Mouse (Mus musculus): ENCODE results near the gene Rapgef4.

The Rapgef4 gene

DNA sequence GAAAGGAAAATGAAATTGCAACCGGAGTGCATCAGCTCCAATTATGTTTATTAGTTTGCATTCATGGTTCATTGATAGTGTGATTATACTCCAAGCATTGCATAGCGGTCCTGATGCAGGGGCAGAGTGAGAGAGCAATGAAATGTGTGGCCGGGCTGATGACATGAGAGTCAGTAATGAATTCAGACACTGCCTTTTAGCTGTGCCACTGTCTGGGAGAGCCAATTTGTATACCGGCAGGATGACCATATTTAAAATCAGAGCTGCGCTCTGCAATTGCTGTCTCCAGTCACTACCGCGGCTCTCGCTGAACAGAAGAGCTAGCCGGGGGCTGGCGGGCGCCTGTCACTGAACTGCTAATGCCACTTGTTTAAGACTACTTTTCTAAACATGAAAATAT is 197.5 kb downstream of the Rapgef4 start:
- no peak for DNase-seq (ENCODE audit: low read depth, low spot score)

DNA sequence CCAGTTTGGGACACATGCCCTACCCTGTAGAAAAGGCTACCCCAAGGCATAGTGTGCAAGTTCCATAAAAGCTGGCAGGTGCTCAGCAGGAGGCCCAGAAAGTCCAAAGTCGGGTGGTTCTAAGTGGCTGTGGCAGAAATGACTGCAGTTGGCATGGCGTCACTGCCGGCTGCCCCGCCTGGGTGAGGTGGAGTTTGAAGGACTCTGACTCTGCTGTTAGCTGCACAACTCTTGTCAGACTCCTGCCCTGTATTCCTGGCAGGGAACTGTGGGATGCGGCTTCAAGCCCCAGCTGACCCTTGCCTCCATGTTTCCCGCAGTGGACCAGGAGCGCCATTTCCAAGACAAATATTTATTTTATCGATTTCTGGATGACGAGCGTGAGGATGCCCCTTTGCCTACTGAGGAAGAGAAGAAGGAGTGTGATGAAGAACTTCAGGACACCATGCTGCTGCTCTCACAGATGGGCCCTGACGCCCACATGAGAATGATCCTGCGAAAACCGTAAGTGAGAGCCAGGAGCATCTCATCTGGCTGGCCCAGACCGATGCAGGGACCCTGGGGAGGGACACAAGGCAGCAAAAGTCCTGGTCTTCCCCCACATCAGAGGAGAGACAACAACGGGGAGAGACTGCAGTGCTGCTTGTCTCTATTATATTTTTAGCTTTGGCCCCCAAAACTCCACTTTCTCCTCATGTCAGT is 198.7 kb downstream of the Rapgef4 start:
- no peak for DNase-seq (ENCODE audit: low read depth, low spot score)

DNA sequence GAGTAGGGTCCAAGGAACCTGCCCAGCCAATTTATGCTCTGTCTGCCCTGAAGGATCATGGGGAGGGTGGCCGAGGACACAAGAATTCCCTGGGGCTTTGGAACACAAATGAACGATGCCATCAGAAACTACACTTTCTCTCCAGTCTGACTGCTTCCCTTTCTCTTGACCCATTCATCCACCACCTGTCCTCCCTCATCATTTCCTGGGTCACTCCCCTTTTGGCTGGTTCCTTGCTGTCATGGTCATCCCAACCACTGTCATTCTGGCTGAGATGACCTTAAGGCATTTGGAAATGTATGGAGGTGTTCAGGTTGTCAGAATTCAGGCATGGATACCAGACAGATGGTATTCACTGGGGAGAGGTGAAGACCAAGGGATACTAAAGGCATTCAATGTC is 200.4 kb downstream of the Rapgef4 start:
- no peak for DNase-seq (ENCODE audit: low read depth, low spot score)

DNA sequence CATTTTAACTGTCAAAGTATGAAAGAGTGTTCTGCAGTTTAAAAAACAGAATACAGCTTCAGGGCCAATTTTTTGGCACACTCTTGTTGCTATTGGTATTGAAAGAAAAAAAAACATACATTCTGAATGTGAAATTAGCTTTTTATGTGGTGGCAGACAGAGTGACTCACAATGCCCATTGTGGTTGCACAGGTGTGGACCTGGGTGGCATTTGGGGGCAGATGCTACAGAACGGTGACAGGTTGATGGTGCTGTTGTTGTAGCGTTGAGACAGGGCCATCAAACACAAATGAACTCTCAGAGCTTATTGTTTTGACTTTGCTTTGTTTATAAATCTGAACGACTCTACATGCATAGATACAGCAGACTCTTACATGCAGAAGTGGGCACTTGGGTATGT is 202.7 kb downstream of the Rapgef4 start:
- no peak for DNase-seq (ENCODE audit: low read depth, low spot score)

DNA sequence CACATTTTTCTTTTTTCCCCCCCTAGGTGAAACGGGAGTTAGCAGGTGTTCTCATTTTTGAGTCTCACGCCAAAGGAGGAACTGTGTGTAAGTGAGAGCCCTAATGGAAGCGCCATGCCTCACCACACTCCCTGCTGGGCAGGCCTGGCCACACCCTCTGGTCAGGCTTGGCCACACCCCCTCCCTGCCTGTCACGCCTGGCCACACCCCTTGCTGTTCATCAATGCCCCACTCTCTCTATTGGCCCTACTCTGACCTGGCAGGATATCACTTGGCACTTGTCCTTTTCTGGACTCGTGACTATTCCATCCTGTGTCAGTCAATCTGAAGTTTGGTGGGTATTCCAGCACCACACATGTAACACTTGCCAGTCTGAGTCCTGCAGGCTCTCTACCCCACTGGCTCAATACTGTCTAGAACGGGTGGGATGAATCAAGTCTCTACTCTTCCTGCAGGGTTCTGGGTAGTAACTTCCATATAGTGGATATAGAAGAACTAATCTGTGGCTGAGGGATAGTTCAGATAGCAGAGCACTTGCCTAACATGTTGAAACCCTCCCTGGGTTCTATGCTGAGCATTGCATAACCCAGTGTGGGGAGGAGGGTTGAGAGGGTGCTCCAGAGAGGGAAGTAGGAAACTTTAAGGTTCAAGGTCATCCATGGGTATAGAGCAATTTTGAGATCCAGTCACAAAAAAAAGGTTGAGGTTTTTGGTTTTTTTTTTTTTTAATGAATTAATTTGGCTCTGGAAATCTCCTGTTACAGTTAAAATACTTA is 215.3 kb downstream of the Rapgef4 start:
- DNase-seq (ENCODE audit: low read depth, low spot score) = peak; percentile 70

DNA sequence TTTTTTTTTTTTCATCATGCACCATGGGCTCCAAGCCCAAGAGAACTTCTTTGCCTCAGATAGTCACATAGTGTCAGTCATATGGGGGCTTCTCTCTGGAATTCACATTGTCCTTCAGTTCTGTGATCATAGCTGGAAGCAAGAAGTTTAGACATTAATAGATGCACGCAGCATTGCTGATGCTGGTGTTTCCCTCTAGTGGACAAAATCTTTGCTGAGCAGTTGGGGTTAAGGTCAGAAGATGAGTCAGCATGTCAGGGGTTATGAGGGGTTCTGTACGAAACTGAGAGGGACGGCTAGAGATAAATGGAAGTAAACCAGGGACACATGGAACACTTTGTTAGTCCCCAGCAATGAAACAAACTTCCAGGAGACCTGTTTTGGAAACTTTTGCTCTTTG is 216.0 kb downstream of the Rapgef4 start:
- peak; percentile 42 for DNase-seq (ENCODE audit: low read depth, low spot score)

DNA sequence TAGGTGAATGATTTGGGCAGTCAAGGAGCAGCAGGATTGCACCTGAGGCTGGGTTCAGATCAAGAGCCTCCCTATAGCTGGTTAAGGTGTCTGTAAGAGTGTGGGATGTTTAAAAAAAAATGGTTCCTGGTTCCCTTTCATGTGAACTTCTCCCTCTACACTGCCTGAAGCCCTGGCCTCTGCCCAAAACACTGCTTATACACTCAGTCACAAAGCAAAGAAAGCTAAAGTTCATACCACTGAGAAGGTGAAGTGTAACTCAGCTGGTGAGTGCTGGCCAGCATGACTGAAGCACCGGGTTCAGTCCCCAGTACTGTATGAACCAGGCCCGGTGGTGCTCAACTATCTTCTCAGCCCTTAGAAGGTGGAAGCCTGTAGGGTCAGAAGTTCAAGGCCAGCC is 218.4 kb downstream of the Rapgef4 start:
- no peak for DNase-seq (ENCODE audit: low read depth, low spot score)

DNA sequence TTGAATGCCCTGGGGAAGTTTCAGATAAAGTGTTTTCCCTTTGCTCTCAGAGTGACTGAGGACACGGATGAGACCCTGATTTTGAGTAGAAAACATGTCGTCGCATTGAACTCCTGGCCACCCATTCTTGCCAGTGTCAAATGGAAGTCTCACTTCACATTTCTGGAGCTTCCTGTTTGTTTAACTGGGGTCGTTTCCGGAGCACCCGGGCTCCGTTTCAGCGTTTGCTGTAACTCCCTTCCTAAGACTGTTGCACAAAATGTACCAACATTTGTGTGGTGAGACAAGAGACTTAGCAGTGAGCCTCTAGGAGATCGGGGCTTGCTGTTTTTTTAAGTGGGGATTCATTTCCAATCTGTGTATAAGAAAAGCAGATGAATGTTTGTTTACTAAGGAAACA is 220.5 kb downstream of the Rapgef4 start:
- no peak for DNase-seq (ENCODE audit: low read depth, low spot score)

DNA sequence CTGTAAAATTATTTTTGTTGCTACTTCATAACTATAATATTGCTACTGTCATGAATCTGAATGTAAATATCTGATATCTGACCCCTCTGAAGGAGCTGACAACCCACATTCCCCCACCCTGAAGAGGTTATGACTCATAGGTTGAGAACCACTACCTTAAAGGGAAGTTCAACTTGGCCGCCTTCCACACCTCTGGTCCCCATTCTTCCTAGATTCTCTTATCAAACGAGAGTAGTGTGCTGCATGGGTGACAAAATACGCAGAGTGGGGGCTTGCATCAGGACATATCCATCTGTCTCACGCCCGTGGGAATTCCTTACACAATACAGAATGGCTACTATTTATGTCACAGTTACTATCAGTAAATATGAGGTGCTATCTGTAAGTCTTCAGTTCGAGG is 221.2 kb downstream of the Rapgef4 start:
- DNase-seq (ENCODE audit: low read depth, low spot score) = no peak

DNA sequence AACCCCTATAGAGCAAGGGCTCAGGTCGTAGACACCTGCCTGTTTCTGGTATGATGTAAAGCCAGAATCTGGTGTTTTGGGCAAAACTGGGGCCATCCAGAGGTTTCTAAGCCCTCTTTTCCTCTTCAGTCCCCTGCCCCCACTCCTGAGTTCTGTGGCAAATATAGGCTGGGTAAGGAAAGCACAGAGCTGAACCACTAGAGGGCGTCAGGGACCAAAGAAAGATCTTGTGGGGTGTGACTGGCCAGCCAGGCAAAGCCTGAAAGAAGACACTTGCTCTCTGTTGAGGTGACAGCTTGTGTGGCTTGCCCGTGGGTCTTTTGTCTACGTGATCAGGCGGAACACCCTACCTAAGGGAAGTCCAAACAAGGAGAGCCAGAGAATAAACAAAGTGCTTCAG is 222.6 kb downstream of the Rapgef4 start:
- DNase-seq (ENCODE audit: low read depth, low spot score) = peak; percentile 84

DNA sequence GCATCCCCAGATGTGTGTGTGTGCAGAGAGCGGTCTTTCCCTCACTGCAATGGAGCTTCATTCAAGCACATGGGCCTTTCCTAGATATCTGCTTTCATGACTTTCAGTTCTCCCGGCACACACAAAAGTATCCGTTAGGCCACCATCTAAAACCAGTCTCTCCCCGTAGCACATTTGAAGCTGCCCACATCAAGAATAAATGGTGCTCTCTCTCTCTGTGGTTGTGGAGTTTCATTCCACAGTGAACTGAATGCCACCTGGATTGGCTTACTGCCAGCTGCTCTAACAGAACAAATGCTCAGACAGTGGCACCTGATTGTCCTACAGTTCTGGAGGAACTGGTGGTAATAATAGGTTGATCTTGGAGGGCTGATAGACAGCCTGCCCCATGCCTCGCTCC is 224.8 kb downstream of the Rapgef4 start:
- no peak for DNase-seq (ENCODE audit: low read depth, low spot score)

DNA sequence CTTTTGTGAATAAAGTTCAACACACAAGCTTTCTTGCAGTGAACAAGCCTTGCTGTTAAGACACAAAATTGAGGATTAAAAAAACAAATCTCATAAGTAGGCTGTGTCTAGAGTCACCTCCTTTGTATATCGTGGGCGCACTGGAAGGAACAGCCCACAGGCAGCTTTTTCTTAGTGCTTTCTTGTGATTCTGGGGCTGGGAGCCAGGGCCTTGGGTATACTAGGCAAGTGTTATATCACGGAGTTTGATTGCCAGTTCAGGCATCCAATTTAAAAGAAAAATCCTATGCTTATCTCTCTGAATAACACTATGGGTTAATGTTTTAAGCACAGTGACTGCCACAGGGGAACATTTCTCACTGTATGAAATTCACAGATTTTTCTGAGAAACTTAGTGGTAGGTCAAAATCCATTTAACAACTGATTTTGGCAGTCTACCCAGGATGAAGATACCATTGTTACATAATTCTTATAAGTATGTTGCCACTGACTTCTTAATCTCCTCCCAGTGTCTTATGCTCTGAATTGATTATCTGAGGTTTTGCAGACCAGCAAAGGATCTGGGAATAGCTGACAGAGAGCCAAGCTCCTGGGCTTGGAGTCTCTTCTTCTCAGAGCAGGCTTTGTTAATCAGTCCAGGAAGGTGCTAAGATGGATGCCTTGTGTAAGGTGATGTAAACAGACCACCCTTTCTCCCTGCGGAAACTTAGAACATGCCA is 225.6 kb downstream of the Rapgef4 start:
- DNase-seq (ENCODE audit: low read depth, low spot score) = no peak

DNA sequence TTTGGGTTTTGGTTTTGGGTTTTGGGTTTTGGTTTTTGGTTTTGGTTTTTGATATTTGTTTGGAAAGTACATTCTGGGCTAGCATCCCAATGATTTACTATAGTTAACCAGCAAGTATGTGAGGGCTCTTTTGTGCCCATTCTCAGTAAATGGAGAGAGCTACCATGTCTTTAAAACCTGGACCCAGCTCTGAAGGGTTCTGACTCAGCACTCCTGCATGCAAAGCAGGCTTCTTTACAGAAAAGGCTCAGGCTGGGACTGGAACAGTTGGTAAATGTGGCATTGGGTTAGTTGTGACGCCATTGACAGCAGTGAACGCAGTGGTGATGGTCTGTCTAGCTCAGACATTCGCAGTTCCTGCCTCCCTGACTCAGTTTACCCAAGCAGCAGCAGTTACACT is 236.3 kb downstream of the Rapgef4 start:
- no peak for DNase-seq (ENCODE audit: low read depth, low spot score)

DNA sequence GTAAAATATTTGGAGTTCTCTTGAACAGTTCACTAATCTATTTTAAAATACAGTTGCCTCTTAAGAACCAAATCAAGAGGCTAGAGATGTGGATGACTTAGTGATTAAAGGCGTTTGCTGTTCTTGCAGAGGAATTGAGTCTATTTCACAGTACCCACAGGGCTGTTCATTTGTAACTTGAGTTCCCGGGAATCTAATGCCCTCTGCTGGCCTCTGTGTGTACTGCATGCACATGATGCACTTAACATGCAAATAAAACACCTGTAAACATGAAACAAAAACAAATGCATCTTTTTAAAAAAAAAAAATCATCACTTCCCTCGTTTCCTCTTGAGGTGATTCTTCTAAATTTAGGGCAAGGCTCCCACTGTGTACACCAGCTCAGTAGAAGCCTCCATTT is 238.9 kb downstream of the Rapgef4 start:
- DNase-seq (ENCODE audit: low read depth, low spot score) = peak; percentile 76

DNA sequence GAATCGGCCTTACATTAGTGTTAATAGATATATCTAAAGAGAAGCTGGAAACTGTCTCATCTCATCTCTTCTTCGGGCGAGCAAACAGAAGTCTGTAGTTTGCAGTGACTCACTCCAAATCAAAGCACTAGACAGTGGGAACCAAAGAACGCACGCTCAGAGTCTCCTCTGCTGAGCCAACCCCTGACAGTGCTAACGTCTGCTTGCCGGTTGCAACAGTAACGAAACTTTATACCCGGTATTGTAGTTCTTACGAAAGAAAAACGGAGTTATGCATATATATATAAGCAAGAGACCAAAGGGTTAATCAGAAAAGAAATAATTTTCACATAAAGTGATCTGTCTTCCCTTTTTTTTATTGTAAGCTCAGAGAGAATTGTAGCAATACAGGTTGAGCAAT is 240.2 kb downstream of the Rapgef4 start:
- no peak for DNase-seq (ENCODE audit: low read depth, low spot score)

DNA sequence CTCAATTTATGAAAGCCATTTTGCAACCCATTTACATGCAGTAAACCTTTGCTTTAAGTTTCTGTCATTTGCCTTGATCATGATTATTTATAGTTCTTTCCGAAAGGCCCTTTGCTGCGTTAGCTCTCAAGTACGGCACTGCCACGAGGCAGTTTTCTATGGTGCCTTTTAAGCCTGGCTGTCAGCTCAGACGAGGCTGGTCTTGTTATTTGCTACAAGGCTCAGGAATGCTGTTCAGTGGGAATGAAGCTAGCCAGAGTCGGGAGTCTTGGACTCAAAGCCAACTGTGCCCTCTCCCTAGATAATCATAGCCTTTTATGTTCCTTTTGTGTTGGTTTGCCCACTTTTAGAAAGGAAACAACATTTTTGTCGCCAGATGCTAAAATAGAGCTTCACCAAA is 240.7 kb downstream of the Rapgef4 start:
- DNase-seq (ENCODE audit: low read depth, low spot score) = no peak

DNA sequence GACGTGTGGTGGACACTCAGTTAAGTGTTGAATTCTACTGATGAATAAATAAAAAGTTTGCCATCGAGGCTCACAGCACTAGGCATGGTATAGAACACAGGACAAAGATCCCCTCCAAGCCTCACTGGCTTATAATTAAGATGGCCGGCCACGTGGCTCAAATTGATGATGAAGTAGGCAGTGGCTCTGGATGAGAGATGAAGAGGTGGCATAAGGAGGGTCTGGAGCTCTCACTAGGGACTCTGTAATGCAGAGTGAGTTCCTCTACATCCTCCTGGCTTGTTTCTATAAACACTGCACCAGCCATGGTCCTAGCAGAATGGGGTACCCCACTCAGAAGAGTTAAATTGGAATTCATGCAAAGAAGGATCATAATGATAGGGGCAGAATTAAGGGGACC is 241.2 kb downstream of the Rapgef4 start:
- DNase-seq (ENCODE audit: low read depth, low spot score) = no peak

DNA sequence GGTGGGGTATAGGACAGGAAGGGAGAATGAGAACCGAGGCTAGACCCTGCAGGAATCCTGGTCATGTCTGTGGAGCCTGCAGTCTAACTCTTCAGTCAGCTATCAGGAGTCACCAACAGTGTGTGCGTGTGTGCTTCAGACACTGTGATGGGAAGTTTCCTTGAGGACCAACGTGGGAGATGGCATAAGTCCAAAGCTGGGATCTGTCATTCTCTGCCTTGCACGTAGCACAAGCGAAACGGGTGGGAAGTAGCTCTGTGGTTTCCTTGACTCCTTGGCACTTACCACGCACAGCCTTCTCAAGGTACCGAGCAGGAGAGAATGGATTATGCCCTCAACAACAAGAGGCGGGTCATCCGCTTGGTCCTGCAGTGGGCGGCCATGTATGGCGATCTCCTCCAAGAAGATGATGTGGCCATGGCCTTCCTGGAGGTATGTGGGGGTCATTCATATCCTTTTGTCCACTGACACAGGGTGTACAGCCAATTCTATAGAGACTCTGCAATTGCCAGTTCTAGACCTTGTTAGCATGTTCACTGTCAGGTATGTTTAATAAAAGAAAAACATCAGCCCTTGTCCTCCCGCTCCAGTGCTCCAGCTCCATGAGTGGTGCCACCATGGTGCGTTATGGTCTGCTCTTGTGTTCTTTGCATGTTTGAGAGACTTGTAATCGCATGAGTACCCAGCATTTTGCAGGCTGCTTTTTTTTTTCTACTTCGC is 241.9 kb downstream of the Rapgef4 start:
- DNase-seq (ENCODE audit: low read depth, low spot score) = no peak

DNA sequence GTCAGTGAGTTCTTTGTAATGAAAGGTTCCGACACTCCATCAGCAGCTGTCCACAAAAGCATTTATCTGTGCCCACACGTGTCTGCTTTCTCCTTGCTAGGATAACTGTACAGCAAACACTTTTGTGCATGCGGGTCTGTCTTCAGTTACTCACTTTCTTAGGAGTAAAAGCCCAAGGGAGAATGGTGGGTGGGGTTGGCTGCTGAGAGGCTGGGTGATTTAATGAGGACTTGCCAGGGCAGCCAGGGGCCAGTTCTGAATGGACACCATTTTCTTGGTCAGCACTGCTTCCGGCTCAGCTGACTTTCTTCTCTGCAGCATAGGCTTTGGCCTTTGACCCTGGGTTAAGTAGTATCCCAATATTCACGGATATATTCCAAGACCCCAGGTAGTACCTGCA is 242.4 kb downstream of the Rapgef4 start:
- no peak for DNase-seq (ENCODE audit: low read depth, low spot score)

DNA sequence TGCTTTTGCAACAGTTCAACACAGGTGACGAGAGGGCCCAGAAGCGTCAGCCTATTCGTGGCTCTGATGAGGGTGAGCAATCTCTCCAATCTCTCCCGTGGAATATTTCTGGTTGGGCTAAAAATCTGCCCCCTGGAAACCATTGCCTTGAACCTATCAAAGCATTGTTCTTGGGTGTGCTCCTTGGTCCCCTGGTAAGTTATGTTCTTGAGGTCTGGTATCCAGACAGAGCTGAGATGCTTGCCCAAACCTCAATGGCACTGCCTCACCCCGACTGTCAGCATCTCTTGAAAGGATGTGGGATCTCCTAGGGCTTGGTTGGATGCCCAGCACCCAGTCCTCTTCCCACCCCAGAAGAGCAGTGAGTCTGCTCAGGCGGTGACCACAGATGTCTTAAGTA is 245.0 kb downstream of the Rapgef4 start:
- DNase-seq (ENCODE audit: low read depth, low spot score) = no peak

DNA sequence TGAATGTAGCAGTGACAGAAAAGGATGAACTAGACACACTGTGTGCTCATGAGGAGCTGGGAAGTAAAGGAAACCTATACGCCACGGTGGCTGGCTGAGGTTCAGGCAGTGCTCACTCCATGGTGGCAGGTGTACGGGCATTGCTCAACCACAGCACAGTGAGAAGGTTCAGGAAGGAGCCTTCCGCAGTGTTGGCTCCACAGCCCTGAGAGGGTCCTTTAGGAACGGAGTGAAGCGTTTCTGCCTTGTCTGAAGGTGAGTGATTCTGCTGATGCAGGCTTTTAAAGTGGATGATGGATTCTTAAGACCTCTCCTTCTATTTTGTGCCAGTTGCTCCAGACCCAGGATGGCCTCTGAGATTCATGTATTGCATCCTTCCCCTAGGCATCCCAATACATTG is 246.4 kb downstream of the Rapgef4 start:
- DNase-seq (ENCODE audit: low read depth, low spot score) = no peak

DNA sequence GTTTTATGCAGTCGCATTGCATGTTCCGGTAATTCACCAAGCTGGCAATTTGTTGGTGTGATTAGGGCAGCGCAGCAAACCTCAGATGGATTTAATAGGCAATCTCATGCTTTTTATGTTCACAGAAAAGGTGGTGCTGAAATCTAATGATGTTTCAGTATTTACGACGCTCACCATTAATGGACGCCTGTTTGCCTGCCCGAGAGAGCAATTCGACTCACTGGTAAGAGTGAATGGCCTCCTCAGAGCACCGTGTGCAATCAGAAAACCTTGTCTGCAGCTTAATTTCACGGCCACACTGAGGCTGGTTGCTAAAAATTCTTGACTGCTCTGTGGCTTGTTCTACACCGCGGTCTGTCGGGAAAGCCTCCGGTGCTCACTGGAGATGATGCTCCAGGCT is 247.8 kb downstream of the Rapgef4 start:
- no peak for DNase-seq (ENCODE audit: low read depth, low spot score)
